Mouse (Mus musculus): ENCODE results near the gene Rita1.

The Rita1 gene

DNA sequence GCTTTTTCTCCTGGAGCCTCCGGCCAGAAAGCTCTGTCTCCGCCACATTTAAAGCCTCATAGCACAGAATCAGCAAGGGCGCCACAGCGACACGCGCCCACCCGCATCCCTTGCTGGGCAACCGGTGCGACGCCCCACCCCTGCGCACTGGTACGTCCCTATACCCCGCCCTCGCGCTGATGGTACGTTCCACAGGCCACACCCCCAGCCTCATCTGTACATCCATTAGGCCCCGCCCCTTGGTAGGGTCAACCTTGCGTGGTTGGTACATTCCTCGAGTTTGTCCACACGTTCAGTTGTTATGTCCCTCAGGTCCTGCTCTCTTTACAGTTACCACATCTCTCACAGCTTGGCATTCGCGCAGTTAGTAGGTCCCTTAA is at the start of gene Rita1, which contains the start of gene Ddx54:
Gene Rita1 (minus strand): TSS at position 148 of the 380 bp plus-strand sequence.
Gene Ddx54 (plus strand): TSS at position 298 of the 380 bp plus-strand sequence.
- peak; percentile 97 to 98 for DNase-seq (ENCODE audit: low spot score in 2 of 2)

DNA sequence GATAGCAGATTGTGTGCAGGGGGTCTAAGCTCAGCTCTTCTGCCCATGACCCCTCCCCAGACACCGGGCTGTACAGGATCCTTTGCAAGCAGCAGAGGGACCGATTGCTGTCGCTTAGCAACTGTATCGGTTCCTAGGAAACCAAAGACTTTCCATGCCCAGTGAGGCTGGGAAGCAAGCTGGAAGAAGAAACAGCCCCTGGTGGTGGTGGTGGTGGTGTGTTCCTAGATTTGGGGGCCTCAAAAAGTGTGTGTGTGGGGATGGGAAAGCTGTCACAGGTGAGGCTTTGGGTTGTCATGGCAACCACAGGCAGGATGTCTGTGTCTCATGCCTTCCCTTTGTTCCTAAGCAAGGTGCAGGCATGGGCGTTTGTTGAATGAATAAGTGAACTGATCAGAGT is 48.4 kb upstream of the Rita1 start:
- DNase-seq (ENCODE audit: low spot score in 2 of 2): peak in 1 of 2 experiments; percentile 48

DNA sequence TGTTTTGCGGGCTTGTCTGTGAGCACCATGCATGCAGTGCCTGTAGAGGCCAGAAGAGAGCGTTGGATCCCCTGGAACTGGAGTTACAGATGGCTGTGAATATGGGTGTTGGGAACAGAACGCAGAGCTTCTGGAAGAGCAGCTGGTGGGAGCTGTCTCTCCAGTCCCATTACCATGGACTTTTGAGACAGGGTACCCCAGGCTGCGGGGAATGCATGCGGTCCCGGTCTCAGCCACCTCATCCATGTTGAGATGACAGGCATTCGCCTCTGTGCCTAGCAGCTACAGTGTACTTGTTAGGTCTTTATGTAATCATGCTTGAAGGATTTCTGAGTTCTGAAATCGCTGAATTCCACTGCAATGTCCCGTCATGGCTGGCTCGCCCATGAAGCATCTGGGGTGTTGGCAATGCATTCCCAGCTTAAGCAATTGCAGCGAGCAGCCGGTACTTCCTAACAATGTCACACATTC is 43.9 kb upstream of the Rita1 start:
- DNase-seq (ENCODE audit: low spot score in 2 of 2): no peak

DNA sequence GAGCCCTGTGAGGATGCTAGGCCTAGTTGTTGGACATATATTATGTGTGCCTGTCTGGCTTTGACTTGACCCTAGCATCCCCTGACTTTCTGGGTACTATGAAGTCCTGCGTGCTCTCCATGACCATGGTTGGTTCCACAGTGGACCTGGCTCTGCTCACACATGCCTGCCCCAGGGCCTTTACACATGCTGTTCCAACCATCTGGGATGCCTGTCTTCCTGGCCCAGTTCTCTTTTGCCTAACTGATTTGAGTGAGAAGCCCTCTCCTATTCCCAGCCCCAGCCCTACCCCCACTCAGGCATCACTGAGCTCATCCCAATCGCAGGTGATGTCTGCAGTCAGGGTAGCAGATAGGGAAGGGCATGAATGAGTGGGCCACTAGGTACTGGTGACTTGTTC is 41.5 kb upstream of the Rita1 start:
- DNase-seq (ENCODE audit: low spot score in 2 of 2): no peak

DNA sequence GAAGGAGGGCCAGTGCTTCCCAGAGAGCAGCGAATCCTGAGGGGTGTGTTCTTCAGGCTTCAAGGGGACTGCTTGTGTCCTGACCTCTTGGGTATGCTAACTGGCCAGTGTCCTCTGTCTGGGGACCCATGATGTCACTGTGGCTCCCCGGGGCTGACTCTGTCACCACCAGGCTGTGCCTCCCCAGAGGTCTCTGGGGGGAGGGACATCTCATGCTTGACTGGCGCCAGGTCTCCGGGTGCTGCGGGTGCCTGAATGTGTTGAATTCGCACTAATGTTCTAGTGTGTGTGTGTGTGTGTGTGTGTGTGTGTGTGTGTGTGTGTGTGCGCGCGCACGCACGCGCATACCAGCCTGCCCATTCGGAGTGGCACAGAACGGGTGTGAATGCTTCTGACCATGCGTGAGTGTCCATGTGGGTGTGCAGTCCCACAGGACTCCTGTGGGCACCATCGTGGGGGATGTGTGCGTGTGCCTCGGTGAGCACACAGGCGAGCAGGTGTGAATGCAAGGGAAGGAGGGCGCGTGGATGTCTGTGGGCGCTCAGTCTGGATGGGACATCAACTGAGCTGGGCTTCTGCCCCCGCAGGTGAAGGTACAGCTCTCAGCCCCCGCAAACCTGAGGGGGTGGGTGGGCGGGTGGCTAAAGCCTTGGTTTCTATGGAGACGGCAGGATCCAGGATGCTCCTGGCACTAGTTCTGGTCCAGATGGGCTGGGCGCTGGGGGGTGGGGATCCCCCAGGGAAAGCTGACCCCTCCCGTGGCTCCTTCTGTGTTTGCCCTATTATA is 40.7 kb upstream of the Rita1 start:
- no peak for DNase-seq (ENCODE audit: low spot score in 2 of 2)

DNA sequence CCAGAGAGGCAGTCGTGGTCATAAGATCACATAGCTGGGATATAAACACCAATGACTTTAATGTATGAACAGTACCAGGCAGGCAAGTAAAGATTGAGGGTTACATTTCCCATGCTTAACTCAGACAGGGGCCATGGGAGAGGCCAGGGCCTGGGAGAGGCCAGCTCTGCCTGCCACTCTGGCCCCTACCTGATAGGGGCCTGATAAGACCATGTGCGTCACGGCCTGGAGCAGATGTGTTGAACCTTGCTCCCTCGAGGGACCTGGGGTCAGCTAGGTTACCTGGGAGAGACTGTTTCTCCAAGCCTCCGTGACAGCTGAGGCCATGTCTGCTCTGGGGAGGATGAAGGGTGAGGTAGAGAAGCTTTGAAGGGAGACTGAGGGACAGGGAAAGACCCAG is 38.8 kb upstream of the Rita1 start:
- no peak for DNase-seq (ENCODE audit: low spot score in 2 of 2)

DNA sequence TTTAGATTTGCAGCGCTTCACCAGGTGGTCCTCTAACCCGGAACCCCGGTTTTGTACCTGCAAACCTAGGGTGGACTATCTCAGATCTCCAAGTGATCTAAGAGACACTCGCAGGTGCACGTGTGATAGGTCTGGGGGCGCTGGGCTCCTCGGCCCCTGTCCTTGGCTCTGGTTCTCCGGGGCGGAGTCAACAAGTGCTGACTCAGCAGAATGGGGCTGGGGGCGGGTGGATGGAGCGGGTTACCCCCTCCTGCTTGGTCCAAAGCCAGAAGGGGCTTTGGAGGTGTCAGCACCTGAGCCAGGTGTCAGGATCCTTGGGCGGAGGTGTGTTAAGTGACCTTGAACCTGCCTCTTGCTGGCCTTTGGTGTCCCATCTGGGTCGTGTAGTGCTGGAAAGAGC is 37.5 kb upstream of the Rita1 start:
- DNase-seq (ENCODE audit: low spot score in 2 of 2): no peak

DNA sequence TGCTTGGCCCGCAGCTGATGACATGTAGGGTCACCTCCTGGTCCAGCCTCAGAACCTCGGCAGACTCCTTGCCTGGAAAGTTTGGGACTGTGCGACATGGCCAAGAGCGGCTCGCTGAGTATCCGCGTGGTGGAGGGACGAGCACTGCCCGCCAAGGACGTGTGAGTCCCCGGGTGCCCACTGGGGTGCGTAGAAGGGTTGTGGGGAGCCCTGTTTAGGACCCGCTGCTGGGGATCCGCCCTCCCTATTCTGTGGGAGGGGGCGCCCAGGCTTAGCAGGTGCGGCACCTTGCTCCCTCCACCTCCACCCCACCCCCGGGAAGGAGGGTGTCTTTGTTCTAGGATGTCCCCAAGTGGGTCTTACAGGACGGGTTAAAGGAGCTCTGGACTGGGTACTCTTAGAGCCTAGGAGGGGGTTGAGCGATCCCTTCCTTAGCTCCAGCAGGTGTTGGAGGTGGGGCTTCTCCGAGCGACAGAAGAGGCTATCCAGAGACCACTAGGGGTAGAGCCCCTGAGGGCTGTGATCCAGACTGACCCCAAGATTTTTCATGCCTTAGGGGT is 37.1 kb upstream of the Rita1 start:
- DNase-seq (ENCODE audit: low spot score in 2 of 2): no peak

DNA sequence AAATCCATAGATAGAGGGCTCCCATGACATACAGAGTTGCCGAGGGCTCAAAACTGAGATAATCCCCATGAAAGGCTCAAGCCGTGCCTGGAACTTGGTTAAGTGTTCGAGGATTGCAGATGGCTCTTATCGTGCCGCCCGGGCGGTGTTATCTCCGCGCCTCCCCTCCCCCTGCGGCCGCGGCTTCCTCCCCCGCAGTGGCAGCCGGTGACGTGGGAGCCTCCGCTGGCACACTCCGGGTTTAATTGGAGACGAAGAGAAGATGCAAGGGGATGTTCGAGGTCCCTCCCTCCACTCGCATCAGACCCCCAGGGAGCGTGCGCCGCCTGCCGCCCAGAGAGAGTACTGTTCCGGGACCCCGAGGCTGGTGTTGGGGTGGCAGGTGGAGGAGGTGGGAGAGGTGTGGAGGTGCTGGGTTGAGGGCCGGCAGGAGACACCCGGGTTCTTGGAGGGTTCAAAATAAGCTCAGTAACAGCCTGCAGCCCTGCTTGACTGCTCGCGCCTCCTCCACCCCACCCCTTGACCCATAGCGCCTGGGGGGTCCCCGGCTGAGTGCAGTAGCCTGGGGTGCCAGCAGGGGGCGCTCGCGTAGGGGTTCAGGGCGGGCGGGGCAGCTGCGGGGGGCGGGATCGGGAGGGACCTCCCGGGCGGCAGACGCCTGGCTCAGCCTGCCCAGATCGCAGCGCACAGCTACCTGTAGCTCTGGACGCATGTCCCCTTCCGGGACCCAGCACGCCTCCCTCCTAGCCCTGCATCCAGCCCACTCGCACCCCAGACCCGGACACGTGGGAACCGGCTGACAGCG is 36.4 kb upstream of the Rita1 start, which contains the start of gene Rasal1:
Gene Rasal1 (plus strand): TSS at position 244 of the 805 bp plus-strand sequence.
- peak; percentile 80 to 84 for DNase-seq (ENCODE audit: low spot score in 2 of 2)

DNA sequence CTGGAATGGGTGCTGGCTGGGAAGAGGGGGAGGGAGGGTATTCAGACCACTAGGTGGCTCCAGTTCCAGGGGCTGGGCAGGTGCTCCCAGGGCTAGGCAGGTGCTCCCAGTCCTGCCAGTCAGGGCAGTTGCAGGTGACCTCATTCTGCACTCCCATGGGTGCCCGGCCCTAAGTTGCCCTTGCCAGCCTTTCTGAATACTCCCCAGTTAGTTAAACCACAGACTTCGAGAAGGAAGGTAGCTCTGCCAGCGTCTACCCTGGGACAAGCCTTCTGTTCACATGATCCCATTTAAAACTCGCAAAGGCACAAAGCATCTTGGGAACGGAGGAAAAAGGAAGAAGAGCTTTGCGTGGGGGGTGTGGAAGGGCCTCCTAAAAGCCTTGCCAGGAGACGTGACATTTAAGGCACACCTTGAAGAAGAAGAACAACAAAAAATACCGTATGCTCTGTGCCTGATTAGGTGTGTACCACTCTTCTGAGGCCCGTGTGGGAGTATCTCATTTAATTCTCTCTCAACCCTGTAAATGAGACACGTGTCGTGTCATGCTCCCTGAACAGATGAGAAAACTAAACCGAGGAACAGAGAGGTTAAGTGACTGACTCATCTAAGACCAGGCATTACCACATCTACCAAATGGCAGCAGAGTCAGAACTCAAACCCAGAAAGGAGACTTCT is 35.6 kb upstream of the Rita1 start:
- no peak for DNase-seq (ENCODE audit: low spot score in 2 of 2)

DNA sequence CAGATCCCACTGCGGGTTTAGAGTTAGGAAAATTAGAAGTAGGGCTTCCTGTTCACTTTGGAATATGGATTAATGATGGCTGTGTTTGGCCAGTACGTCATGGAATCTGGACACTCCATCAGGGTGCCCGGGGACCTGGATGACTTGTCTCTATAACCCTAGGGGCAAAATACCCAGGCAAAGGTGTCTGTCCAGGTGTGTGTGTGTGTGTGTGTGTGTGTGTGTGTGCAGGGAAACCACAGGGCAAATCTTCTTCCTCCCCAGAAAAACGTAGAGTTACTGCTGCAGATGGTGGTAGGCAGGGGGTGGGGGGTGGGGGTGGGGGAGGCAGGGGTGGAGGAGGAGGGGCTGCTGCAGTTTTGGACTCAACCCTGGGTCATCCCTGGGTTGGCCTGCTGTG is 35.0 kb upstream of the Rita1 start:
- DNase-seq (ENCODE audit: low spot score in 2 of 2): no peak

DNA sequence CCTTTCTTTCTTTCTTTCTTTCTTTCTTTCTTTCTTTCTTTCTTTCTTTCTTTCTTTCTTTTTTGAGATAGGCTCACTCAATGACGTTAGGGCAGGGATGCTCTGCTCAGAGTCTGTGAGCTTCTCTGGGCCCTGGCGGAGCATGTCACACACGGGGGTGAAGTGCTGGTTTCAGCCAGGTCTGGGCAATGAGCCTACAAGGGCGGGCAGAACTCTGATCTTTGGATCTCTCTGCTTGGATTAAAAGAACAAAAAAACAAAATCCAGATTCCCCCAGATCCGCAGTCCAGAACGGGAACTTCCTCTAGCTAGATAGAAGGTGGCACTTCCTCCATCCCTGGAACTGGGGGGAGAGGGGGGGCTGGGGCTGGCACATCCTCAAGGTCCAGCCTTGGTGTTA is 33.5 kb upstream of the Rita1 start:
- no peak for DNase-seq (ENCODE audit: low spot score in 2 of 2)

DNA sequence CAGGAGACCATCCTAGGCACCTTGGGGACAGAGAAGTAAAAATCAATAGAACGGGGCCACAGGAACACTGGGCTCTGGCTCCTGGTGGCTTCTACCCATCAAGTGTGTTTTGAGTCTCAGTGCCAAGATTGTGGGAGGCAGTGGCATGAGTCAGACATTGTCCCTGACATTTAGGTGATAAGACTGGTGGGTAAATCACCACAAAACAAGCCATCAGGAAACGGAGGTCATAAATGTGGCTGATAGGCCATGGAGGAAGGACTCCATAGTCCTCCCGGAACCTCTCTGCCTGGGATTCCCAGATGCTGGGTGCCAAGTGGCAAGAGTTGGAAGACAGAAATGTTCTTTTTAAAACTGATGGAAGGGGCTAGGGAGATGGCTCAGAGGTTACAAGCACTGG is 31.8 kb upstream of the Rita1 start:
- DNase-seq (ENCODE audit: low spot score in 2 of 2): no peak

DNA sequence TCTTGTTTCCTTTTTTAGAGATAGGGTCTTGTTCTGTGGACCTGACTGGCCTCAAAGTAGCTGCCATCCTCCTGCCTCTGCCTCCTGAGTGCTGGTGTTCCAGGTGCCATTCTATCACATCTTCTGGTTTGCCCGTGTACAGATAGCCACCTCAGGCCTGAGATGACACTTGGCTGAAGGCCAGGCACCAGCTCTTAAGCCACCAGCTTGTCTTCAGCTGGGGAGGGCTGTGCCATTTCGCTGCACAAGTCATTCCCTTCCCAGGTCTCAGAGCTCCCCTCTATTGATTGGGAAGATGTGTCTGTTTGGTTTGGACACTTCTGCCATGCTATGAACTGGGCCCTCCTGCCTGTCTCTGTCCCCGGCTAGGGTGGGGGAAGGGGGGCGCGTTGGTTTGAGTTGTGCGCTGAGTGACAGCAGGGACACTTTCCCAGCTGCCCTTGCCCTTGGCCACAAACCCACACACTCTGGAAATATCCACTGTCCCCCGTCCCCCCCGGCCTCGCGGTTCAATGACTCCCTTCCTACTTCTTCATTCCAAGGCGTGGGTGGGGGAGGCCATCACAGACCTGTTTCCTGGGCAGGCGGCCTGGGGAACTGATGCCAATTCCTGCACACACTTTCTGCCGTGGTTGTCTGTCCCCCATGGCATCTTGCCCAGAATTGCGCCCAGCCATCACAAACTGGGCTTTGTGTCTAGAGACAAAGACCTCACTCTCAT is 31.1 kb upstream of the Rita1 start:
- DNase-seq (ENCODE audit: low spot score in 2 of 2): no peak

DNA sequence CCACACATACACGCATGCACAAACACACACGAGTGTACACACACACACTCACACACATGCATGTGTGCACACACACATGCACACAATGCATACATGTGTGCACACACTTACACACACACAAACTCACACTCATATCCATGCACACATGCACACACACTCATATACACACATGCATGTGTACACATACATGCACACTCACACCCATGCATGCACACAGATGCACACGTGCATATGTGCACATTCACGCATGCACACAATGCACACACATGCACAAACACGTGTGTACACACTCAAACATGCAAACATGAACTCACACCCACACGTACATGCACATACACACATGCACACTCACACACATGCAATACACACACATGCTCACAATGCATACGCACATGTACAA is 27.7 kb upstream of the Rita1 start:
- no peak for DNase-seq (ENCODE audit: low spot score in 2 of 2)

DNA sequence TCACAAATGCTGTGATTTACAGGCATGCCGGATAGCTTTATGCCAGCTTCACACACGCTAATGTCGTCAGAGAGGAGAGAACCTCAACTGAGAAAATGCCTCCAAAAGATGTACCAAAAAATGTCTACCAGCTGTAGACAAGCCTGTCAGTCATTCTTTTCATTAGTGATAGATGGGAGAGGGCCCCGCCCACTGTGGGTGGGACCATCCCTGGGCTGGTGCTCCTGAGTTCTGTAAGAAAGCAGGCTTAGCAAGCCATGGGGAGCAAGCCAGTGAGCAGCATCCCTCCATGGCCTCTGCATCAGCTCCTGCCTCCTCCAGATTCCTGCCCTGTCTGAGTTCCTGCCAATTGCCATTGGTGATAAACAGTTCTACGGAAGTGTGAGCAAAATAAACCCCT is 23.2 kb upstream of the Rita1 start:
- DNase-seq (ENCODE audit: low spot score in 2 of 2): no peak

DNA sequence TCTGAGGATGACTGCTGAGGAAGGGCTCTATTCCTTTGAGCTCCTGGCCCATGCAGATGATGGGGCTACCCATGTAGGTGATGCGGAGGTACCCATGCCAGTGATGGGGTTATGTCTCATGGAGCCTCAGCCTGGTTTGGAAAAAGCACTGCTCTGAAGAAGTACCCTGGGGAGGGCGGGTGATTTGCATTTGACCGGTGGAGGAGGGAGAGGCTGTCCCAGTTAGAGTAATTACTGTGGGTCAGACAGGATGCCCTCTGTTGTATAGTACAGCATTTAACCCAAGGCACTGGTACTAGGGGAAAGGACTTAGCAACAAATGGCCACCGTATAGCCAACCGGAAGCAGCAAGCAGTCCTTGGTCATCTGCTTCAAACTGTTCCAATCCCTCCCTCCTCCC is 22.5 kb upstream of the Rita1 start:
- DNase-seq (ENCODE audit: low spot score in 2 of 2): no peak

DNA sequence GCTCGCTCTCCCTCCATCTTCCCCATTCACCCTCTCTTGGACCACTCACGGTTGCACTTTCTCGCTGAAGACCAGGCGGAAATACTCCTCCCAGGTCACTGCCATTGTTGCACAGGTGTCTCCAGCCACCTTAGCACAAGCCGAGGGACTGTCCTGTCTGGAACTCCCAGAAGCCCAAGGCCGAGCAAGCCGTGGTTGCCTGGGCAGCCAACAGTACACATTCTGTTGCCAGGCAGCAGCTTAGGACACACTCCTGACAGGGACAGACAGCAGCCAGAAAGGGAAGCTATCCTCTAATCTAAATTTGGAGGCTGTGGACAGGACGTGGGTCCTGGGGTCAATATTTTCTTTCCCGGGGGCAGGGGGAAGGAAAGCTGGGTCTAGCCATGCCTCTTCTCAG is 21.7 kb upstream of the Rita1 start, which contains the start of gene Cfap73:
Gene Cfap73 (minus strand): TSS at position 105 of the 400 bp plus-strand sequence.
- no peak for DNase-seq (ENCODE audit: low spot score in 2 of 2)

DNA sequence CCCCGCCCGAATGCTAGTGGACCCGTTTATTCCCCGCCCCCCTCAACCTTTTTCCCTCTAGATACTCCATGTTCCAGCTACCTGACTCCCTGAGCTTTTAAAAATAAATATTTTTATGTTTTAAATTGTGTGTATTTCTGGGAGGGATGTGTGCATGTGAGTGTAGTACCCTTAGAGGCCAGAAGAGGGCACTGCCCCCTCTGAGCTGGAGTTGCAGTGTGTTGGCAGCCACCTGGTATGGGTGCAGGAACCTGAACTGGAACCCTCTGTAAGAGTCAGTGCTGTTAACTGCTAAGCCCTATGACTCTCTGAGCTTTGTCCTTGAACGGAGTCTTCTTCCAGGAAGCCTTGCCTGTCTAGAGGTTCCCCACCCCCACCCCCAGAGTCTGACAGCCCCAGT is 19.5 kb upstream of the Rita1 start:
- DNase-seq (ENCODE audit: low spot score in 2 of 2): no peak

DNA sequence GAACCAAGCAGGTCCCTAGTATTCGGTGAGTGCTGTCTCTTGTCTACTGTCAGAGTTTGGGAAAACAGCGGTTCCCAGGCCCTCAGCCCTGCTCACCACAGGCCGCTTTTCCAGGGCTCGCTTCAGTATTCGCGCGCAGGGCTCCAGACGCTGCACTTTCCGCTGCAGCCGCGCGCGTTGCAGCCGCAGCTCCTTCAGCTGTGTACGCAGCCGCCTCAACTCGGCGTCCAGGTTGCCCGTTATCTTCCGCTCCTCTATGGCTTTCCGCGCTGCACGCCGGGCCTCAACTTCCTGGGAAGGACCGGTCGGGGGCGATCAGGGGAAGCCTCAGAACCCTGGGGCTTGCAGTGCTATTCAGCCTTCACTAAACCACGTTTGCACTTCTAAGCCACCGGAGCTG is 18.7 kb upstream of the Rita1 start:
- no peak for DNase-seq (ENCODE audit: low spot score in 2 of 2)

DNA sequence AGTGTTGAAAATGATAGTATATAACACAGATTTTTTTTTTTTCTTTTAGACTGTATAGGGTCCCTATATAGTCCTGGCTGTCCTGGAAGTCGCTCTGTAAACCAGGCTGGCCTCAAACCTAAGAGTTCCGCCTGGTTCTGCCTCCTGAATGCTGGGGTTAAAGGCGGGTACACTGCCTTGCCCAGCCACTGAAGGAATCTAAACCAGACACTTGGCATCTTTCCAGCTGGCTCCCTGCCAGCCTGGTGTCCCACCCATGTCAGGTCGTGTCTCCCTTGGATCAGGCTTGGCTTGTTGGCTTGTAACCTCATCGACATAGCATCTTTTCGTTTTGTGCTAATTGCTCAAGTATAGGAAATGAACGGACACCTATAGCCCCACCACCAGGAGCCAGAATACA is 16.2 kb upstream of the Rita1 start:
- no peak for DNase-seq (ENCODE audit: low spot score in 2 of 2)

All from frontal cortex, postnatal 14 days (tissue).